Mouse (Mus musculus) ES-Bruce4 (cell line): ENCODE measurements around the gene Lztfl1. TPM values are rescaled to one million over a fixed set of nuclear protein-coding genes. Genes with fewer than 3 reads are reported as not detected.
"Not testable (repeated sequence)": the region's sequence is repeated elsewhere in the genome, so short reads cannot be mapped to it uniquely, and the experiment has no call there.

Experiments
- H3K27ac ChIP-seq: 2 replicates; pipeline ENCODE4 v1.5.1; 2012; ENCODE audit warnings: low read length, inconsistent platforms; ENCODE audit not compliant: insufficient read depth
- H3K27me3 ChIP-seq: 2 replicates; pipeline ENCODE4 v1.6.1; 2012; ENCODE audit warnings: mild to moderate bottlenecking, low read length, inconsistent platforms; ENCODE audit not compliant: control insufficient read depth, poor library complexity, insufficient read depth, severe bottlenecking
- H3K36me3 ChIP-seq: 2 replicates; pipeline ENCODE4 v1.6.1; 2012; ENCODE audit warnings: inconsistent platforms, mild to moderate bottlenecking, low read length, moderate library complexity; ENCODE audit not compliant: control insufficient read depth, poor library complexity, insufficient read depth, severe bottlenecking
- H3K4me1 ChIP-seq: one replicate; pipeline ENCODE4 v1.8.1; 2011; ENCODE audit warnings: low read length; ENCODE audit not compliant: control insufficient read depth, insufficient read depth
- H3K4me3 ChIP-seq: 2 replicates; pipeline ENCODE4 v1.5.1; 2011; ENCODE audit warnings: low read depth, mild to moderate bottlenecking, low read length
- H3K9ac ChIP-seq: 2 replicates; pipeline ENCODE4 v1.6.1; 2012; ENCODE audit warnings: low read depth, mild to moderate bottlenecking, inconsistent platforms; ENCODE audit not compliant: poor library complexity, severe bottlenecking
- H3K9me3 ChIP-seq: replicated peaks from 2 replicates; pipeline ENCODE4 v1.6.1; 2012; ENCODE audit warnings: mild to moderate bottlenecking, low read length, inconsistent platforms; ENCODE audit not compliant: control insufficient read depth, poor library complexity, insufficient read depth, severe bottlenecking
- CTCF ChIP-seq: IDR thresholded peaks from one replicate; pipeline ENCODE4 v1.8.1; 2011; ENCODE audit warnings: low read depth, low read length
- EP300 ChIP-seq: IDR thresholded peaks from 2 replicates; pipeline ENCODE4 v1.6.1; 2011; ENCODE audit warnings: low read depth, low read length; ENCODE audit not compliant: insufficient read depth
- POLR2A ChIP-seq: IDR thresholded peaks from one replicate; pipeline ENCODE4 v1.8.1; 2011; ENCODE audit warnings: low read length; ENCODE audit not compliant: insufficient read depth
- polyA plus RNA-seq: library from polyadenylated mRNA; stranded (reverse); fragments of >200 nt; gene quantifications from 2 replicates; pipeline ENCODE4 v1.2.4, GENCODE M21; 2011; ENCODE audit warnings: low read depth; ENCODE audit not compliant: missing spikeins, insufficient read depth, insufficient read length

Lztfl1 gene
- polyA plus RNA-seq, 1 experiment: 30.3 TPM

GRCm38 (mm10) chr9:123665645-123666044 is 51.9 kb downstream of the Lztfl1 start:
- Histone ChIP-seq H3K36me3 (no peaks in the 10 kb centered on the region), H3K4me1 (peaks cover 2% of the 10 kb centered on the region), H3K9ac (no peak overlapping the region), H3K4me3 (no peak overlapping the region), H3K27ac (no peak overlapping the region), H3K27me3 (peaks cover 1% of the 10 kb centered on the region; the same call in 1 of the 2 replicates), H3K9me3 (no peaks in the 10 kb centered on the region)
- TF ChIP-seq CTCF (peak; percentile 28), POLR2A (no peak), EP300 (no peak)

GRCm38 (mm10) chr9:123659986-123660676 is 57.4 kb downstream of the Lztfl1 start:
- not testable (repeated sequence) for H3K36me3 ChIP-seq, H3K27ac ChIP-seq, H3K4me1 ChIP-seq, H3K9me3 ChIP-seq, H3K4me3 ChIP-seq, H3K9ac ChIP-seq, H3K27me3 ChIP-seq

DNA sequence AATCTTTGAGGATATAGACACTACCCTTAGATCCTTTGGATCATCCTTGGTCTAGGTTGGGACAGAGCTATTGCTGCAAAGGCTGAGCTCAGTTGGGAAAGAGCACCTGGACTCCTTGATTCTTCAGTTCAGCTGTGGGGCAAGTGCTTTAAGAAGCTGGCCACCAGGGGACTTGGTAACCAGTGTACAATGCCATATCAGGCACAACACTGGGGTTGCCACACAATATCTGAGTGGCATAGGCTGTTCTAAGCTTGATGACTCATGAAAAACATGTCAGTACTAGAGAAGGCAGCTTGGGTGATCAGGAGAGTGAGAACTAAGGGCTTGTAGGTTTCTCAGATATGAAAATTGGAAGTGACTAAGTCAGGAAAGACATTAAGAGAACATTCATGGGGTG is 58.5 kb downstream of the Lztfl1 start:
- Histone ChIP-seq H3K9ac (no peak overlapping the region), H3K4me1 (peaks cover 2% of the 10 kb centered on the region), H3K9me3 (no peaks in the 10 kb centered on the region), H3K36me3 (no peaks in the 10 kb centered on the region), H3K27me3 (peaks cover 1% of the 10 kb centered on the region; the same call in 1 of the 2 replicates), H3K27ac (no peak overlapping the region), H3K4me3 (no peak overlapping the region)
- TF ChIP-seq POLR2A (no peak), EP300 (no peak), CTCF (no peak)

GRCm38 (mm10) chr9:123657457-123657856 is 60.0 kb downstream of the Lztfl1 start:
- no peak for TF ChIP-seq EP300
- no peak for TF ChIP-seq CTCF
- TF ChIP-seq POLR2A: no peak
- no peak overlapping the region for H3K27ac ChIP-seq
- H3K9me3 ChIP-seq: no peaks in the 10 kb centered on the region
- peaks cover 1% of the 10 kb centered on the region; the same call in 1 of the 2 replicates for H3K27me3 ChIP-seq
- H3K4me1 ChIP-seq: no peaks in the 10 kb centered on the region
- no peaks in the 10 kb centered on the region for H3K36me3 ChIP-seq
- no peak overlapping the region for H3K9ac ChIP-seq
- no peak overlapping the region for H3K4me3 ChIP-seq

DNA sequence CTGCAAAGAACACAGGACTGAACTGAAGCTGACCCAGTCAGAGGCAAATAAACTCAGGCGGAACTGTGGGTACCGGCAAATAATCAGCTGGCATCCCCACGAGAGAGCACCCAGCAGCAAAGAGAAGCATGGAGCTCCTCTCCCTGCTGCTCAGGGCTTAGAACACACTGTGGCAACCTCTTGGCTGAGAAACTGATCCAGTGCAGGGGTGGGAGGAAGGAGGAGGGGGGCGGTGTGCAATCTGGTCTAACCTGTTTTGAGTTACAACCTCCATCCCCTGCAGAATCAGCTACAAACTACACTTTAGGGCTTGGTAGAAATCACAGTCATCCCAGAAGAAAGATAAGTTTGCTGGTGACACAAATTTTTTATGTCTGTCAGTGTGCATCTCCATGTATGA is 66.1 kb downstream of the Lztfl1 start:
- no peaks in the 10 kb centered on the region for H3K36me3 ChIP-seq
- H3K27me3 ChIP-seq: no peaks in the 10 kb centered on the region
- H3K9ac ChIP-seq: no peak overlapping the region
- TF ChIP-seq POLR2A: no peak
- no peak for TF ChIP-seq EP300
- no peak for TF ChIP-seq CTCF
- no peaks in the 10 kb centered on the region for H3K4me1 ChIP-seq
- H3K27ac ChIP-seq: no peak overlapping the region
- peak overlapping the region; percentile 33 for H3K4me3 ChIP-seq
- H3K9me3 ChIP-seq: no peaks in the 10 kb centered on the region

DNA sequence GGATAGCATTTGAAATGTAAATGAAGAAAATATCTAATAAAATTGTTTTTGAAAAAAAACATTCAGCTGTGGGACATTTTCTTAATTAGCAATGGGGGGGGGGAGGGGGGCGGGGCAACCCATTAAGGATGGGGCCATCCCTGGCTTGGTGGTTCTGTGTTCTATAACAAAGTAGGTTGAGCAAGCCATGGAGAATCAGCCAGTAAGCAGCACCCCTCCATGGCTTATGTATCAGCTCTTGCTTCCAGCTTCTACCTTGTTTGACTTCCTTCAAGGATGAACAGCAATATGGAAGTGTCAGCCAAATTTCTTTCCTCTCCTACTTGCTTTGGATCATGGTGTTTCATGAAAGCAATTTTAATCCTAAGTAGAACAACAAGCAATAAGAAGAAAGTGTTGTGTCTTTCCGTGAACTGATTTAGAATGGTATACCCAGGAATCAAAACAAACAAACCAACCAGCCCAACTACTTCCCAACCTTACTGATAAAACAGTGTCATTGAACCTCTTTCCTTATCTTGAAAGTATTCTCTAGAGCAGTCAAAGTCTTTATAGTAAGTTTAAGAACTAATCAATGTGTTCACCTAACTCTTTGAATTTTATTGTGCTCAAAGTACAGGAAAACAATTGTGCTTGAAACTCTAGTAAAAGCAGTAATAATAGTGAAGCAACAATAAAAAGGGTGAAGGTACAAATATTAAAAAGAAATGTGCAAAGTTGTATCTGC is 67.5 kb downstream of the Lztfl1 start:
- H3K4me3 ChIP-seq: no peak overlapping the region
- H3K36me3 ChIP-seq: no peaks in the 10 kb centered on the region
- no peaks in the 10 kb centered on the region for H3K9me3 ChIP-seq
- no peak overlapping the region for H3K27ac ChIP-seq
- no peaks in the 10 kb centered on the region for H3K4me1 ChIP-seq
- no peaks in the 10 kb centered on the region for H3K27me3 ChIP-seq
- TF ChIP-seq POLR2A (no peak), EP300 (no peak), CTCF (no peak)
- H3K9ac ChIP-seq: no peak overlapping the region

Other genes starting within 250 kb of the Lztfl1 start
- 23.3 TPM in 2 replicates for gene Limd1, start 239.0 kb downstream of the Lztfl1 start, polyA plus RNA-seq
- gene Sacm1l, start 187.9 kb downstream of the Lztfl1 start, polyA plus RNA-seq: 49.9 and 57.0 TPM in 2 replicates
- 1.4 TPM in 2 replicates for gene Slc6a20b, start 85.1 kb downstream of the Lztfl1 start, polyA plus RNA-seq
- not detected in 2 replicates for gene Ccr9, start 39.3 kb downstream of the Lztfl1 start, polyA plus RNA-seq
- not detected in 2 replicates for gene Slc6a20a, start 38.8 kb downstream of the Lztfl1 start, polyA plus RNA-seq
- gene Cxcr6, start 88.8 kb upstream of the Lztfl1 start, polyA plus RNA-seq: not detected in 2 replicates
- 10.2 and 10.3 TPM in 2 replicates for gene Fyco1, start 134.2 kb upstream of the Lztfl1 start, polyA plus RNA-seq
- gene Xcr1, start 144.3 kb upstream of the Lztfl1 start, polyA plus RNA-seq: not detected in 2 replicates